Mouse (Mus musculus): ENCODE measurements around the gene Rpp30. TPM values are rescaled to one million over a fixed set of nuclear protein-coding genes. Genes with fewer than 3 reads are reported as not detected.
A peak's percentile ranks its signal among the peaks of the same experiment; 100 is the strongest.

Gene Rpp30
- total RNA-seq (2014; rRNA removed; ENCODE audit: low replicate concordance) (13.8 and 47.6 TPM in 2 replicates), polyA plus RNA-seq (2015; fragmentation: Nextera tagmentation; extraction: Ambion mirVana) (31.7 and 36.1 TPM in 2 replicates)

- Histone ChIP-seq H3K4me1 (ENCODE audit: control insufficient read depth, insufficient read depth) (peaks cover 6% of the 10 kb centered on the region), H3K36me3 (replicated peaks; ENCODE audit: control insufficient read depth, insufficient read depth, low read length) (peaks cover 8% of the 10 kb centered on the region), H3K4me2 (ENCODE audit: low read depth, low read length) (peak within 1 kb of the TSS; percentile 84), H3K4me3 (ENCODE audit: low read depth, low read length) (peak within 1 kb of the TSS; percentile 77), H3K27me3 (ENCODE audit: control insufficient read depth, insufficient read depth, low read length) (0 out of 2 replicates have a peak, but pooled peaks cover 2% of the 10 kb centered on the region), H3K9ac (replicated peaks; ENCODE audit: low read depth, low read length) (peak within 1 kb of the TSS; percentile 77), H3K9me3 (replicated peaks; ENCODE audit: control insufficient read depth, low read length) (no peaks in the 10 kb centered on the region), H3K27ac (ENCODE audit: low read depth) (peak within 1 kb of the TSS; percentile 58)
- TF ChIP-seq EP300 (IDR thresholded peaks at IDR 0.05; ENCODE audit: low read depth) = no peak
- TF ChIP-seq CTCF (IDR thresholded peaks at IDR 0.05; ENCODE audit: low read depth) = no peak
- 2% methylated on average over 34 of the region's 34 CpGs for WGBS
- ATAC-seq (ENCODE audit: insufficient read depth, low read depth) (peak; percentile 92), DNase-seq (ENCODE audit: low spot score) (peak; percentile 95)
These were observed at the start of gene Rpp30 for GRCm38 (mm10) chr19:36083262-36084225. Gene Rpp30 (plus strand): TSS chr19:36083716.

GRCm38 (mm10) chr19:36046046-36046445 is 37.5 kb upstream of the Rpp30 start:
- no peaks in the 10 kb centered on the region for H3K9me3 ChIP-seq (replicated peaks; ENCODE audit: control insufficient read depth, low read length)
- 66% methylated on average over 7 of the region's 7 CpGs for WGBS
- no peak overlapping the region for H3K4me3 ChIP-seq (ENCODE audit: low read depth, low read length)
- no peak overlapping the region for H3K4me2 ChIP-seq (ENCODE audit: low read depth, low read length)
- no peak overlapping the region for H3K27ac ChIP-seq (ENCODE audit: low read depth)
- no peaks in the 10 kb centered on the region for H3K36me3 ChIP-seq (replicated peaks; ENCODE audit: control insufficient read depth, insufficient read depth, low read length)
- H3K27me3 ChIP-seq (ENCODE audit: control insufficient read depth, insufficient read depth, low read length) = no peaks in the 10 kb centered on the region
- H3K4me1 ChIP-seq (ENCODE audit: control insufficient read depth, insufficient read depth) = no peaks in the 10 kb centered on the region
- no peak overlapping the region for H3K9ac ChIP-seq (replicated peaks; ENCODE audit: low read depth, low read length)
- no peak for ATAC-seq (ENCODE audit: insufficient read depth, low read depth)
- DNase-seq (ENCODE audit: low spot score) = no peak
- no peak for TF ChIP-seq EP300 (IDR thresholded peaks at IDR 0.05; ENCODE audit: low read depth)
- TF ChIP-seq CTCF (IDR thresholded peaks at IDR 0.05; ENCODE audit: low read depth) = no peak

- H3K27ac ChIP-seq (ENCODE audit: low read depth) = no peak overlapping the region
- ATAC-seq (ENCODE audit: insufficient read depth, low read depth) (0 out of 2 replicates have a peak, but pooled peaks have one; percentile 8), DNase-seq (ENCODE audit: low spot score) (no peak)
- H3K4me3 ChIP-seq (ENCODE audit: low read depth, low read length) = peak overlapping the region; percentile 58
- no peaks in the 10 kb centered on the region for H3K4me1 ChIP-seq (ENCODE audit: control insufficient read depth, insufficient read depth)
- no peaks in the 10 kb centered on the region for H3K9me3 ChIP-seq (replicated peaks; ENCODE audit: control insufficient read depth, low read length)
- no peaks in the 10 kb centered on the region for H3K36me3 ChIP-seq (replicated peaks; ENCODE audit: control insufficient read depth, insufficient read depth, low read length)
- H3K9ac ChIP-seq (replicated peaks; ENCODE audit: low read depth, low read length) = no peak overlapping the region
- peaks cover 52% of the 10 kb centered on the region for H3K27me3 ChIP-seq (ENCODE audit: control insufficient read depth, insufficient read depth, low read length)
- no peak for TF ChIP-seq CTCF (IDR thresholded peaks at IDR 0.05; ENCODE audit: low read depth)
- TF ChIP-seq EP300 (IDR thresholded peaks at IDR 0.05; ENCODE audit: low read depth) = no peak
- peak overlapping the region; percentile 96 for H3K4me2 ChIP-seq (ENCODE audit: low read depth, low read length)
- 7% methylated on average over 49 of the region's 49 CpGs for whole genome bisulfite sequencing
These were observed 26.9 kb upstream of the Rpp30 start for GRCm38 (mm10) chr19:36056502-36057221.

- Histone ChIP-seq H3K36me3 (replicated peaks; ENCODE audit: control insufficient read depth, insufficient read depth, low read length) (no peaks in the 10 kb centered on the region), H3K9me3 (replicated peaks; ENCODE audit: control insufficient read depth, low read length) (no peaks in the 10 kb centered on the region), H3K27ac (ENCODE audit: low read depth) (no peak within 1 kb of the TSS), H3K4me1 (ENCODE audit: control insufficient read depth, insufficient read depth) (no peaks in the 10 kb centered on the region), H3K27me3 (ENCODE audit: control insufficient read depth, insufficient read depth, low read length) (peaks cover 52% of the 10 kb centered on the region), H3K4me3 (ENCODE audit: low read depth, low read length) (peak within 1 kb of the TSS; percentile 58), H3K4me2 (ENCODE audit: low read depth, low read length) (peak within 1 kb of the TSS; percentile 96), H3K9ac (replicated peaks; ENCODE audit: low read depth, low read length) (0 out of 2 replicates have a peak within 1 kb of the TSS, but pooled peaks have one; percentile 16)
- DNase-seq (ENCODE audit: low spot score) (no peak), ATAC-seq (ENCODE audit: insufficient read depth, low read depth) (peak; percentile 77)
- TF ChIP-seq CTCF (IDR thresholded peaks at IDR 0.05; ENCODE audit: low read depth) (no peak), EP300 (IDR thresholded peaks at IDR 0.05; ENCODE audit: low read depth) (no peak)
- under 1% methylated on average over 64 of the region's 86 CpGs for WGBS
These were observed 26.2 kb upstream of the Rpp30 start, which contains the start of gene Htr7 for GRCm38 (mm10) chr19:36057231-36057811. Gene Htr7 (minus strand): TSS chr19:36057507.
